Mouse (Mus musculus): ENCODE data around the gene Reps2.

DNA sequence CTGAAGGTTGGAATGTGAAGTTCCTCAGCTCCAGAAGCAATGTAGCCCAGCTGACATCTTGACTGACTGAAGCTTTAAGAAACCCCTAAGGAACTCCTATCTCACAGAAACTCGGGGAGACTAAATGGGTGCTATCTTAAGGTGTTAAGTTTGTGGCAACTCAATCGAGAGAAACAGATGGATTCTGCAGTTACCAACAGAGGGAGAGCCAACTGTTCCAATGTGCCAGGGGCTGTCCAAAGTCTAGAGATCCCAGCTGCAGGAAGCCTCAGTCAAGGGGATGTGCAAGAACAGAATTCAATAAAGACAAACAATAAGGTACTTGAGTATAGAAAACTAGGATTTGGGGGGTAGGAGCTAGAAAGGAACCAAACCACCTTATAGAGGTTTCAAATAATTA, 8.3 kb downstream of the Reps2 start:
- TF ChIP-seq GATA1 (IDR thresholded peaks at IDR 0.05; ENCODE audit: borderline replicate concordance, low read length) (no peak), FLI1 (IDR thresholded peaks at IDR 0.05; ENCODE audit: low read length) (no peak)

Data from megakaryocyte, embryonic 14.5 days (primary cell).